Mouse (Mus musculus) midbrain, postnatal 0 days (tissue): ENCODE data around the gene Zfp763. TPM values are rescaled to one million over a fixed set of nuclear protein-coding genes. Genes with fewer than 3 reads are reported as not detected.
A peak's percentile ranks its signal among the peaks of the same experiment; 100 is the strongest.
"Not testable (repeated sequence)": the region's sequence is repeated elsewhere in the genome, so short reads cannot be mapped to it uniquely, and the experiment has no call there.

Experiments used
- ATAC-seq: fragments of 200-750 bp; cut with Nextera tagmentation; 2 replicates; pipeline ENCODE4 v1.8.0; 2017; ENCODE audit warnings: moderate number of reproducible peaks, mild to moderate bottlenecking, moderate TSS enrichment, moderate library complexity; ENCODE audit not compliant: low FRiP score
- DNase-seq: peaks from one replicate; pipeline ENCODE4 v3.0.0-alpha.2; 2015; ENCODE audit warnings: low spot score
- H3K27ac ChIP-seq: fragments of 300-500 bp; sonication (generic); 2 replicates; pipeline ENCODE4 v1.5.1; 2014; ENCODE audit warnings: low read depth, mild to moderate bottlenecking, low read length, mixed read lengths
- H3K27me3 ChIP-seq: fragments of 300-500 bp; sonication (generic); 2 replicates; pipeline ENCODE4 v1.6.1; 2014; ENCODE audit warnings: low read length, control low read depth, mixed read lengths; ENCODE audit not compliant: insufficient read depth
- H3K36me3 ChIP-seq: fragments of 300-500 bp; sonication (generic); 2 replicates; pipeline ENCODE4 v1.6.1; 2014; ENCODE audit warnings: low read length, control low read depth, mixed read lengths; ENCODE audit not compliant: insufficient read depth
- H3K4me1 ChIP-seq: fragments of 300-500 bp; sonication (generic); 2 replicates; pipeline ENCODE4 v1.6.1; 2014; ENCODE audit warnings: mild to moderate bottlenecking, control low read depth, antibody characterized with exemption, low read length, mixed read lengths; ENCODE audit not compliant: insufficient read depth
- H3K4me2 ChIP-seq: fragments of 300-500 bp; sonication (generic); 2 replicates; pipeline ENCODE4 v1.6.1; 2014; ENCODE audit warnings: low read depth, mild to moderate bottlenecking, low read length, mixed read lengths; ENCODE audit not compliant: poor library complexity, severe bottlenecking
- H3K4me3 ChIP-seq: fragments of 300-500 bp; sonication (generic); 2 replicates; pipeline ENCODE4 v1.5.1; 2014; ENCODE audit warnings: low read depth, mild to moderate bottlenecking, low read length, moderate library complexity
- H3K9ac ChIP-seq: fragments of 300-500 bp; sonication (generic); replicated peaks from 2 replicates; pipeline ENCODE4 v1.6.1; 2014; ENCODE audit warnings: mild to moderate bottlenecking, low read length, moderate library complexity, mixed read lengths; ENCODE audit not compliant: poor library complexity, severe bottlenecking
- H3K9me3 ChIP-seq: fragments of 300-500 bp; sonication (generic); 2 replicates; pipeline ENCODE4 v1.6.1; 2016; ENCODE audit warnings: low read length, control low read depth
- CTCF ChIP-seq: IDR thresholded peaks from 2 replicates; pipeline ENCODE4 v1.5.1; 2016; ENCODE audit warnings: antibody characterized with exemption, mild to moderate bottlenecking
- WGBS: fragments of 180-500 bp; shearing (Covaris S2); extraction: QIAGEN DNeasy Blood & Tissue Kit; methylation state at CpG from one replicate; pipeline ENCODE4 v1.1.7; 2014; 5-methylcytosine and 5-hydroxymethylcytosine counted together
- polyA plus RNA-seq: library from polyadenylated mRNA; unstranded; fragments of >200 nt; fragmentation: Nextera tagmentation; extraction: Ambion mirVana; gene quantifications from 2 replicates; pipeline ENCODE4 v1.2.1, GENCODE M21; 2015
- total RNA-seq: library from RNA; depleted of rRNA; stranded (reverse); fragments of >200 nt; gene quantifications from 2 replicates; pipeline ENCODE4 v1.2.3, GENCODE M21; 2014; rRNA removed

Zfp763 gene
- total RNA-seq (10.8 and 20.8 TPM in 2 replicates), polyA plus RNA-seq (18.2 and 19.7 TPM in 2 replicates)

GRCm38 (mm10) chr17:33032900-33033891, at the start of gene Zfp763:
Zfp763 (minus strand) TSS chr17:33033402.
- H3K9ac ChIP-seq = peak within 1 kb of the TSS; percentile 89
- peaks cover 3% of the 10 kb centered on the region; the same call in 1 of the 2 replicates for H3K4me1 ChIP-seq
- H3K4me2 ChIP-seq = peak within 1 kb of the TSS; percentile 55
- 2% methylated on average over 27 of the region's 27 CpGs for WGBS
- peak within 1 kb of the TSS; percentile 88 for H3K27ac ChIP-seq
- TF ChIP-seq CTCF = peak; percentile 39
- peak within 1 kb of the TSS; percentile 96 for H3K4me3 ChIP-seq
- ATAC-seq = peak; percentile 100
- no peaks in the 10 kb centered on the region for H3K36me3 ChIP-seq
- H3K27me3 ChIP-seq = no peaks in the 10 kb centered on the region
- no peaks in the 10 kb centered on the region for H3K9me3 ChIP-seq
- peak; percentile 93 for DNase-seq

- H3K4me3 ChIP-seq = no peak within 1 kb of the TSS
- H3K36me3 ChIP-seq = no peaks in the 10 kb centered on the region
- no peaks in the 10 kb centered on the region for H3K4me1 ChIP-seq
- no peaks in the 10 kb centered on the region for H3K27me3 ChIP-seq
- WGBS = 56% methylated on average over 1 of the region's 1 CpGs
- DNase-seq = no peak
- no peaks in the 10 kb centered on the region for H3K9me3 ChIP-seq
- no peak for ATAC-seq
- no peak within 1 kb of the TSS for H3K9ac ChIP-seq
- no peak within 1 kb of the TSS for H3K27ac ChIP-seq
- no peak within 1 kb of the TSS for H3K4me2 ChIP-seq
- TF ChIP-seq CTCF = no peak
These were observed 34.8 kb upstream of the Zfp763 start, which contains the start of gene 4921501E09Rik for GRCm38 (mm10) chr17:33067958-33068357. 4921501E09Rik (minus strand) TSS chr17:33068058.

DNA sequence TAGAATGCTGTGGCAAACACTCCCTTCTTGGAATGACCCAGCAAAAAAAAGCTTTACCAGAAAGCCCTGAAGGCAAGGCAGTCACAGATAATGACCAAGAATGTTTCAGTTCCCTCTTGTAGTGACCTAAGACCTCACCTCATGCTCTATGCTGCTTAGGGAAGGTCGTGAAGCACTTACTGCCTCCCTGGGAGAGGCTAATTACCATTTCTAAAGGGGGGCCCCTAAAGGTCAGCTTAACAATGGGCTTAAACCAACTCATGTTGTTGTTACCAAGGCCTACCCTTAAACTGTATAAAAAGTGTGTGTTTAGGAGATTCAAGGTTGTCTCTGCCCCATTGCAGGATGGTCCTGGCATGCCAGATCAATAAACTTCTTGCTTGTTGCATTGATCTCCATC, 29.8 kb upstream of the Zfp763 start:
- WGBS = 0% methylated on average over 1 of the region's 1 CpGs
- no peaks in the 10 kb centered on the region for H3K36me3 ChIP-seq
- ATAC-seq = no peak
- H3K27me3 ChIP-seq = no peaks in the 10 kb centered on the region
- no peak for DNase-seq
- no peak overlapping the region for H3K9ac ChIP-seq
- no peak overlapping the region for H3K27ac ChIP-seq
- H3K4me3 ChIP-seq = no peak overlapping the region
- TF ChIP-seq CTCF = no peak
- H3K4me2 ChIP-seq = no peak overlapping the region
- no peaks in the 10 kb centered on the region for H3K9me3 ChIP-seq
- no peaks in the 10 kb centered on the region for H3K4me1 ChIP-seq

- DNase-seq (no peak), ATAC-seq (no peak)
- WGBS = 0% methylated on average over 1 of the region's 1 CpGs
- no peaks in the 10 kb centered on the region for H3K27me3 ChIP-seq
- H3K9me3 ChIP-seq = no peaks in the 10 kb centered on the region
- no peak for TF ChIP-seq CTCF
- H3K9ac ChIP-seq = no peak overlapping the region
- H3K4me1 ChIP-seq = no peaks in the 10 kb centered on the region
- H3K4me2 ChIP-seq = no peak overlapping the region
- H3K4me3 ChIP-seq = no peak overlapping the region
- H3K36me3 ChIP-seq = no peaks in the 10 kb centered on the region
- no peak overlapping the region for H3K27ac ChIP-seq
These were observed 25.6 kb upstream of the Zfp763 start for GRCm38 (mm10) chr17:33058791-33059190.

GRCm38 (mm10) chr17:33032376-33032775, 826 bp downstream of the Zfp763 start:
- Histone ChIP-seq H3K27ac (no peak overlapping the region; the same call in 1 of the 2 replicates), H3K4me2 (peak overlapping the region; percentile 55), H3K27me3 (no peaks in the 10 kb centered on the region), H3K9me3 (no peaks in the 10 kb centered on the region), H3K4me3 (peak overlapping the region; percentile 96), H3K4me1 (peaks cover 3% of the 10 kb centered on the region; the same call in 1 of the 2 replicates), H3K9ac (peak overlapping the region; percentile 89), H3K36me3 (no peaks in the 10 kb centered on the region)
- ATAC-seq (no peak), DNase-seq (no peak)
- WGBS = 6% methylated on average over 10 of the region's 10 CpGs
- TF ChIP-seq CTCF = no peak

DNA sequence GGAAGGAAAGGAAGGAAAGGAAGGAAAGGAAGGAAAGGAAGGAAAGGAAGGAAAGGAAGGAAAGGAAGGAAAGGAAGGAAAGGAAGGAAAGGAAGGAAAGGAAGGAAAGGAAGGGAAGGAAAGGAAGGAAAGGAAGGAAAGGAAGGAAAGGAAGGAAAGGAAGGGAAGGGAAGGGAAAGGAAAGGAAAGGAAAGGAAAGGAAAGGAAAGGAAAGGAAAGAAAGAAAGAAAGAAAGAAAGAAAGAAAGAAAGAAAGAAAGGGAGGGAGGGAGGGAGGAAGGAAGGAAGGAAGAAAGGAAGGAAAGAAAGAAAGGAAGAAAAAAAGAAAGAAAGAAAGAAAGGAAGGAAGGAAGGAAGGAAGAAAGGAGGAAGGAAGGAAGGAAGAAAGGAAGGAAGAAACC, 12.8 kb downstream of the Zfp763 start:
- not testable (repeated sequence) for H3K27me3 ChIP-seq, H3K4me2 ChIP-seq, H3K9ac ChIP-seq, H3K4me1 ChIP-seq, ATAC-seq, H3K27ac ChIP-seq, DNase-seq, H3K4me3 ChIP-seq
- H3K36me3 ChIP-seq = peaks cover 42% of the 10 kb centered on the region
- H3K9me3 ChIP-seq = peaks cover 49% of the 10 kb centered on the region
